Mouse (Mus musculus) midbrain, postnatal 0 days (tissue): ENCODE measurements around the gene Atp4a. TPM values are rescaled to one million over a fixed set of nuclear protein-coding genes. Genes with fewer than 3 reads are reported as not detected.

ENCODE experiments used
- ATAC-seq: fragments of 200-750 bp; cut with Nextera tagmentation; 2 replicates; pipeline ENCODE4 v1.8.0; 2017; ENCODE audit warnings: moderate number of reproducible peaks, mild to moderate bottlenecking, moderate TSS enrichment, moderate library complexity; ENCODE audit not compliant: low FRiP score
- DNase-seq: peaks from one replicate; pipeline ENCODE4 v3.0.0-alpha.2; 2015; ENCODE audit warnings: low spot score
- H3K27ac ChIP-seq: fragments of 300-500 bp; sonication (generic); 2 replicates; pipeline ENCODE4 v1.5.1; 2014; ENCODE audit warnings: low read depth, mild to moderate bottlenecking, low read length, mixed read lengths
- H3K27me3 ChIP-seq: fragments of 300-500 bp; sonication (generic); 2 replicates; pipeline ENCODE4 v1.6.1; 2014; ENCODE audit warnings: low read length, control low read depth, mixed read lengths; ENCODE audit not compliant: insufficient read depth
- H3K36me3 ChIP-seq: fragments of 300-500 bp; sonication (generic); 2 replicates; pipeline ENCODE4 v1.6.1; 2014; ENCODE audit warnings: low read length, control low read depth, mixed read lengths; ENCODE audit not compliant: insufficient read depth
- H3K4me1 ChIP-seq: fragments of 300-500 bp; sonication (generic); 2 replicates; pipeline ENCODE4 v1.6.1; 2014; ENCODE audit warnings: mild to moderate bottlenecking, control low read depth, antibody characterized with exemption, low read length, mixed read lengths; ENCODE audit not compliant: insufficient read depth
- H3K4me2 ChIP-seq: fragments of 300-500 bp; sonication (generic); 2 replicates; pipeline ENCODE4 v1.6.1; 2014; ENCODE audit warnings: low read depth, mild to moderate bottlenecking, low read length, mixed read lengths; ENCODE audit not compliant: poor library complexity, severe bottlenecking
- H3K4me3 ChIP-seq: fragments of 300-500 bp; sonication (generic); 2 replicates; pipeline ENCODE4 v1.5.1; 2014; ENCODE audit warnings: low read depth, mild to moderate bottlenecking, low read length, moderate library complexity
- H3K9ac ChIP-seq: fragments of 300-500 bp; sonication (generic); replicated peaks from 2 replicates; pipeline ENCODE4 v1.6.1; 2014; ENCODE audit warnings: mild to moderate bottlenecking, low read length, moderate library complexity, mixed read lengths; ENCODE audit not compliant: poor library complexity, severe bottlenecking
- H3K9me3 ChIP-seq: fragments of 300-500 bp; sonication (generic); 2 replicates; pipeline ENCODE4 v1.6.1; 2016; ENCODE audit warnings: low read length, control low read depth
- CTCF ChIP-seq: IDR thresholded peaks from 2 replicates; pipeline ENCODE4 v1.5.1; 2016; ENCODE audit warnings: antibody characterized with exemption, mild to moderate bottlenecking
- WGBS: fragments of 180-500 bp; shearing (Covaris S2); extraction: QIAGEN DNeasy Blood & Tissue Kit; methylation state at CpG from one replicate; pipeline ENCODE4 v1.1.7; 2014; 5-methylcytosine and 5-hydroxymethylcytosine counted together
- polyA plus RNA-seq: library from polyadenylated mRNA; unstranded; fragments of >200 nt; fragmentation: Nextera tagmentation; extraction: Ambion mirVana; gene quantifications from 2 replicates; pipeline ENCODE4 v1.2.1, GENCODE M21; 2015
- total RNA-seq: library from RNA; depleted of rRNA; stranded (reverse); fragments of >200 nt; gene quantifications from 2 replicates; pipeline ENCODE4 v1.2.3, GENCODE M21; 2014; rRNA removed

The Atp4a gene
- 0.82 and 2.3 TPM in 2 replicates for total RNA-seq
- 2.7 and 2.8 TPM in 2 replicates for polyA plus RNA-seq

GRCm38 (mm10) chr7:30711942-30712341, at the start of gene Atp4a:
Gene Atp4a (plus strand): TSS chr7:30712209.
- Histone ChIP-seq H3K36me3 (no peaks in the 10 kb centered on the region), H3K4me1 (no peaks in the 10 kb centered on the region), H3K9ac (no peak within 1 kb of the TSS), H3K27me3 (peaks cover 9% of the 10 kb centered on the region), H3K9me3 (no peaks in the 10 kb centered on the region), H3K4me2 (no peak within 1 kb of the TSS), H3K4me3 (no peak within 1 kb of the TSS), H3K27ac (no peak within 1 kb of the TSS)
- no peak for ATAC-seq
- DNase-seq, result no peak
- 76% methylated on average over 3 of the region's 3 CpGs for WGBS
- TF ChIP-seq CTCF, result no peak

GRCm38 (mm10) chr7:30664529-30665200, 47.3 kb upstream of the Atp4a start, which contains the start of gene Haus5:
Gene Haus5 (minus strand): TSS chr7:30664994.
- H3K4me1 ChIP-seq, result no peaks in the 10 kb centered on the region

GRCm38 (mm10) chr7:30665321-30665720, 46.7 kb upstream of the Atp4a start:
- H3K9ac ChIP-seq, result peak overlapping the region; percentile 79
- peak overlapping the region; percentile 69 for H3K4me2 ChIP-seq
- H3K27ac ChIP-seq, result peak overlapping the region; percentile 89
- no peak for TF ChIP-seq CTCF
- no peaks in the 10 kb centered on the region for H3K9me3 ChIP-seq
- WGBS, result 2% methylated on average over 11 of the region's 11 CpGs
- H3K36me3 ChIP-seq, result peaks cover 9% of the 10 kb centered on the region; the same call in 1 of the 2 replicates
- H3K4me1 ChIP-seq, result no peaks in the 10 kb centered on the region
- H3K4me3 ChIP-seq, result peak overlapping the region; percentile 54
- ATAC-seq, result peak; percentile 70
- peaks cover 7% of the 10 kb centered on the region; the same call in 1 of the 2 replicates for H3K27me3 ChIP-seq
- peak; percentile 53 for DNase-seq

More at GRCm38 (mm10) chr7:30664529-30665200, 47.3 kb upstream of the Atp4a start, which contains the start of gene Haus5:
- H3K9ac ChIP-seq, result peak within 1 kb of the TSS; percentile 79
- no peaks in the 10 kb centered on the region for H3K9me3 ChIP-seq
- WGBS, result 1% methylated on average over 34 of the region's 34 CpGs
- no peak for TF ChIP-seq CTCF
- peak; percentile 97 for DNase-seq
- H3K27ac ChIP-seq, result peak within 1 kb of the TSS; percentile 89
- peak within 1 kb of the TSS; percentile 54 for H3K4me3 ChIP-seq
- peak; percentile 92 for ATAC-seq
- H3K36me3 ChIP-seq, result peaks cover 13% of the 10 kb centered on the region; the same call in 1 of the 2 replicates
- H3K27me3 ChIP-seq, result peaks cover 7% of the 10 kb centered on the region; the same call in 1 of the 2 replicates
- peak within 1 kb of the TSS; percentile 69 for H3K4me2 ChIP-seq

GRCm38 (mm10) chr7:30669229-30669628, 42.8 kb upstream of the Atp4a start:
- peak; percentile 42 for TF ChIP-seq CTCF
- Histone ChIP-seq H3K9ac (no peak overlapping the region), H3K4me1 (no peaks in the 10 kb centered on the region), H3K9me3 (no peaks in the 10 kb centered on the region), H3K4me2 (no peak overlapping the region), H3K27me3 (peaks cover 7% of the 10 kb centered on the region; the same call in 1 of the 2 replicates), H3K36me3 (no peaks in the 10 kb centered on the region), H3K4me3 (no peak overlapping the region), H3K27ac (no peak overlapping the region)
- 46% methylated on average over 3 of the region's 3 CpGs for WGBS
- DNase-seq (peak; percentile 8), ATAC-seq (no peak)

- H3K4me3 ChIP-seq, result no peak within 1 kb of the TSS
- no peaks in the 10 kb centered on the region for H3K4me1 ChIP-seq
- H3K4me2 ChIP-seq, result no peak within 1 kb of the TSS
- no peaks in the 10 kb centered on the region for H3K9me3 ChIP-seq
- no peak for DNase-seq
- no peak for TF ChIP-seq CTCF
- H3K27me3 ChIP-seq, result peaks cover 7% of the 10 kb centered on the region; the same call in 1 of the 2 replicates
- 71% methylated on average over 9 of the region's 9 CpGs for WGBS
- no peaks in the 10 kb centered on the region for H3K36me3 ChIP-seq
- H3K27ac ChIP-seq, result no peak within 1 kb of the TSS
- no peak for ATAC-seq
- no peak within 1 kb of the TSS for H3K9ac ChIP-seq
Measured at GRCm38 (mm10) chr7:30671480-30671879, 40.5 kb upstream of the Atp4a start, which contains the start of gene Pmis2. Gene Pmis2 (minus strand): TSS chr7:30671605.
